Comparison of ENCODE assay signal across 9 mouse cellular contexts in the genomic region with DNA sequence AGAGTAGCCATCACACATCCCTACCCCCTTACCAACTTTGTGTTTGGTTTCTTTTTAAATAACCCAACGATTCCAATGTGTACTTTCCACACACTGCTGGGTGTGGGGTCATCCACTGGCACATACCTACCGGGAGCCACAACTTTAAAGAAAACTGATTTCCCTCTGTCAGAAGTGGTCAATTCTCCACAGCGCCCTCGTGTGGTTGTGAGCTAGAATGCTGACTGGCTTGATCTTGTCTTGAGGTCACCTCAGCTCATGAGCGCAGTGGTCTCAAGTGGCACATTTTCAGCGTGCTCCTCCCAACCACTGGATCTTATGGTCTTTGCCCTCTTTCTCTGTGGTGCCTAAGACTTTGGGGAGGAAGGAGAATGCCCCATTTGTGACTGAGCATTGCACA. TPM values are rescaled to one million over a fixed set of nuclear protein-coding genes. Genes with fewer than 3 reads are reported as not detected.
A peak's percentile ranks its signal among the peaks of the same experiment; 100 is the strongest.
DNase-seq lines count a peak whose midpoint lies in the region; TF ChIP-seq lines count a peak whose summit lies in the region.
"Had no signal": no experiment of that assay in that cellular context is flagged by ENCODE, and none has a peak within 500 bp of the region (broad histone marks: within the 10 kb centered on the region; RNA-seq: fewer than 3 reads in every experiment).

No protein-coding gene starts in this region.

- H3K9me3 ChIP-seq in E14TG2a.4 (ENCODE audit: low read length): no peaks in the 10 kb centered on the region
- H3K9me3 ChIP-seq: neural tube, embryonic 13.5 days had no signal

- peak; percentile 73 for TF ChIP-seq CTCF in E14TG2a.4 (conservative IDR thresholded peaks at IDR 0.05; ENCODE audit: low read length)

- H3K27me3 ChIP-seq in E14TG2a.4 (ENCODE audit: insufficient read depth, low read length): 0 out of 2 replicates have a peak, but pooled peaks cover 4% of the 10 kb centered on the region

- peak; percentile 19 for DNase-seq in layer of hippocampus, adult 11-12 months (ENCODE audit: low spot score)
- DNase-seq in layer of hippocampus, postnatal 14 days (ENCODE audit: low spot score in 2 of 2): no peak
- DNase-seq in NIH3T3 (ENCODE audit: low read depth): peak; percentile 65
- peak; percentile 65 to 69 for DNase-seq in cerebellum, postnatal 14 days
- DNase-seq in layer of hippocampus, postnatal 36 days: peak; percentile 14 to 15
- DNase-seq in right cerebral cortex, postnatal 4 days: peak; percentile 21

- H3K4me3 ChIP-seq in E14TG2a.4 (replicated peaks; ENCODE audit: low read length): no peak overlapping the region
- H3K4me3 ChIP-seq: neural tube, embryonic 13.5 days had no signal

- no peaks in the 10 kb centered on the region for H3K4me1 ChIP-seq in E14TG2a.4 (replicated peaks; ENCODE audit: low read depth, low read length)
- H3K4me1 ChIP-seq: neural tube, embryonic 13.5 days had no signal

- H3K36me3 ChIP-seq in E14TG2a.4 (ENCODE audit: insufficient read depth, low read length): no peaks in the 10 kb centered on the region
- H3K36me3 ChIP-seq: neural tube, embryonic 13.5 days had no signal

RNA-seq across cellular contexts. Expression of gene Nms, which starts 2.2 kb away (rescaled TPM):
- total RNA-seq in layer of hippocampus, postnatal 14 days (2021): not detected
- total RNA-seq in layer of hippocampus, postnatal 36 days (2021): not detected
- total RNA-seq: hematopoietic stem cell, adult 5-6 weeks had no signal

RNA-seq across cellular contexts. Expression of gene Chst10, which starts 38.8 kb away (rescaled TPM):
- total RNA-seq in layer of hippocampus, postnatal 14 days (2021): 10 to 100 TPM; 46.7 to 52.4 TPM
- total RNA-seq in layer of hippocampus, postnatal 36 days (2021): 10 to 100 TPM; 52.2 to 55.2 TPM

RNA-seq across cellular contexts. Expression of gene Pdcl3, which starts 48.6 kb away (rescaled TPM):
- 10 to 100 TPM; 36.4 to 41.6 TPM for total RNA-seq in layer of hippocampus, postnatal 14 days (2021)
- 10 to 100 TPM; 32.5 to 35.9 TPM for total RNA-seq in layer of hippocampus, postnatal 36 days (2021)

Comparison
In these comparisons a context has a peak if more than half of its experiments do, and no peak if none do; other contexts are left out.
1. DNase-seq: peak in layer of hippocampus, adult 11-12 months (single experiment), NIH3T3 (single experiment), cerebellum, postnatal 14 days (2 of 2), layer of hippocampus, postnatal 36 days (2 of 2) and right cerebral cortex, postnatal 4 days (single experiment); none in layer of hippocampus, postnatal 14 days (0 of 2).